Mouse (Mus musculus) limb, embryonic 12.5 days (tissue): ENCODE measurements around the gene Gadl1. TPM values are rescaled to one million over a fixed set of nuclear protein-coding genes. Genes with fewer than 3 reads are reported as not detected.
"Not testable (repeated sequence)": the region's sequence is repeated elsewhere in the genome, so short reads cannot be mapped to it uniquely, and the experiment has no call there.

Source experiments
- ATAC-seq: fragments of 200-750 bp; cut with Nextera tagmentation; 2 replicates; pipeline ENCODE4 v1.8.0; 2017; ENCODE audit warnings: low read depth, moderate TSS enrichment; ENCODE audit not compliant: insufficient number of reproducible peaks, insufficient read depth, low FRiP score, low TSS enrichment
- H3K27ac ChIP-seq: fragments of 300-500 bp; sonication (generic); 2 replicates; pipeline ENCODE4 v1.5.1; 2016; ENCODE audit warnings: mild to moderate bottlenecking, moderate library complexity
- H3K27me3 ChIP-seq: fragments of 300-500 bp; sonication (generic); 2 replicates; pipeline ENCODE4 v1.6.1; 2016; ENCODE audit warnings: mild to moderate bottlenecking, moderate library complexity
- H3K36me3 ChIP-seq: fragments of 300-500 bp; sonication (generic); 2 replicates; pipeline ENCODE4 v1.6.1; 2016; ENCODE audit warnings: mild to moderate bottlenecking, moderate library complexity
- H3K4me1 ChIP-seq: fragments of 300-500 bp; sonication (generic); replicated peaks from 2 replicates; pipeline ENCODE4 v1.6.1; 2016
- H3K4me2 ChIP-seq: fragments of 300-500 bp; sonication (generic); 2 replicates; pipeline ENCODE4 v1.6.1; 2016; ENCODE audit warnings: mild to moderate bottlenecking, moderate library complexity
- H3K4me3 ChIP-seq: fragments of 300-500 bp; sonication (generic); replicated peaks from 2 replicates; pipeline ENCODE4 v1.5.1; 2016; ENCODE audit warnings: mild to moderate bottlenecking
- H3K9ac ChIP-seq: fragments of 300-500 bp; sonication (generic); replicated peaks from 2 replicates; pipeline ENCODE4 v1.6.1; 2016; ENCODE audit warnings: mild to moderate bottlenecking, moderate library complexity
- H3K9me3 ChIP-seq: fragments of 300-500 bp; sonication (generic); 2 replicates; pipeline ENCODE4 v1.6.1; 2016; ENCODE audit warnings: mild to moderate bottlenecking, moderate library complexity
- WGBS: fragments of 180-500 bp; shearing (Covaris S2); methylation state at CpG from one replicate; pipeline ENCODE4 v1.1.7; 2016; 5-methylcytosine and 5-hydroxymethylcytosine counted together
- polyA plus RNA-seq: library from polyadenylated mRNA; unstranded; fragments of >200 nt; fragmentation: Nextera tagmentation; extraction: Ambion mirVana; gene quantifications from 2 replicates; pipeline ENCODE4 v1.2.1, GENCODE M21; 2016

The Gadl1 gene
- polyA plus RNA-seq, 1 experiment from 2014 or later, result 0.40 TPM

GRCm38 (mm10) chr9:116059156-116059555 lies 149.9 kb downstream of the Gadl1 start:
- Histone ChIP-seq H3K4me2 (no peak overlapping the region), H3K36me3 (no peaks in the 10 kb centered on the region), H3K9me3 (peaks cover 4% of the 10 kb centered on the region; the same call in 1 of the 2 replicates), H3K9ac (no peak overlapping the region), H3K27me3 (no peaks in the 10 kb centered on the region), H3K4me1 (no peaks in the 10 kb centered on the region), H3K4me3 (no peak overlapping the region), H3K27ac (no peak overlapping the region)
- 56% methylated on average over 4 of the region's 4 CpGs for WGBS
- no peak for ATAC-seq

- Histone ChIP-seq H3K36me3 (no peaks in the 10 kb centered on the region), H3K27me3 (no peaks in the 10 kb centered on the region), H3K4me1 (no peaks in the 10 kb centered on the region), H3K27ac (no peak overlapping the region), H3K9ac (no peak overlapping the region), H3K9me3 (peaks cover 4% of the 10 kb centered on the region; the same call in 1 of the 2 replicates), H3K4me3 (no peak overlapping the region), H3K4me2 (no peak overlapping the region)
- WGBS, result 16% methylated on average over 4 of the region's 4 CpGs
- no peak for ATAC-seq
Observed at GRCm38 (mm10) chr9:116060691-116061090, 151.4 kb downstream of the Gadl1 start.

- WGBS, result 89% methylated on average over 17 of the region's 17 CpGs
Observed at GRCm38 (mm10) chr9:116064774-116065173, 155.5 kb downstream of the Gadl1 start.

GRCm38 (mm10) chr9:116071561-116071960 lies 162.3 kb downstream of the Gadl1 start:
- not testable (repeated sequence) for H3K27me3 ChIP-seq
- WGBS, result 93% methylated on average over 1 of the region's 1 CpGs

More at GRCm38 (mm10) chr9:116064774-116065173, 155.5 kb downstream of the Gadl1 start:
- no peaks in the 10 kb centered on the region for H3K9me3 ChIP-seq
- no peak for ATAC-seq
- H3K9ac ChIP-seq, result no peak overlapping the region
- H3K4me1 ChIP-seq, result no peaks in the 10 kb centered on the region
- H3K4me2 ChIP-seq, result no peak overlapping the region
- H3K27me3 ChIP-seq, result no peaks in the 10 kb centered on the region
- no peak overlapping the region for H3K4me3 ChIP-seq
- no peaks in the 10 kb centered on the region for H3K36me3 ChIP-seq
- no peak overlapping the region for H3K27ac ChIP-seq

GRCm38 (mm10) chr9:116076163-116076562 lies 166.9 kb downstream of the Gadl1 start:
- no peak overlapping the region for H3K4me3 ChIP-seq
- H3K4me1 ChIP-seq, result peaks cover 1% of the 10 kb centered on the region
- H3K9me3 ChIP-seq, result no peaks in the 10 kb centered on the region
- H3K27ac ChIP-seq, result no peak overlapping the region
- ATAC-seq, result no peak
- no peaks in the 10 kb centered on the region for H3K36me3 ChIP-seq
- H3K9ac ChIP-seq, result no peak overlapping the region
- H3K27me3 ChIP-seq, result no peaks in the 10 kb centered on the region
- H3K4me2 ChIP-seq, result no peak overlapping the region
- 78% methylated on average over 4 of the region's 4 CpGs for WGBS

More at GRCm38 (mm10) chr9:116071561-116071960, 162.3 kb downstream of the Gadl1 start:
- H3K4me2 ChIP-seq, H3K36me3 ChIP-seq, H3K27ac ChIP-seq, H3K4me3 ChIP-seq, H3K9me3 ChIP-seq, H3K9ac ChIP-seq, ATAC-seq: not testable (repeated sequence)
- H3K4me1 ChIP-seq, result peaks cover 11% of the 10 kb centered on the region

- no peak overlapping the region for H3K9ac ChIP-seq
- H3K9me3 ChIP-seq, result no peaks in the 10 kb centered on the region
- no peak overlapping the region for H3K27ac ChIP-seq
- H3K4me1 ChIP-seq, result no peaks in the 10 kb centered on the region
- WGBS, result 55% methylated on average over 2 of the region's 2 CpGs
- no peak overlapping the region for H3K4me3 ChIP-seq
- no peak for ATAC-seq
- H3K4me2 ChIP-seq, result no peak overlapping the region
- no peaks in the 10 kb centered on the region for H3K36me3 ChIP-seq
- H3K27me3 ChIP-seq, result no peaks in the 10 kb centered on the region
Observed at GRCm38 (mm10) chr9:116076946-116077345, 167.7 kb downstream of the Gadl1 start.

GRCm38 (mm10) chr9:116077419-116077818 lies 168.2 kb downstream of the Gadl1 start:
- 90% methylated on average over 2 of the region's 2 CpGs for WGBS

GRCm38 (mm10) chr9:116081781-116082180 lies 172.5 kb downstream of the Gadl1 start:
- WGBS, result 89% methylated on average over 4 of the region's 4 CpGs

More at GRCm38 (mm10) chr9:116077419-116077818, 168.2 kb downstream of the Gadl1 start:
- Histone ChIP-seq H3K4me2 (no peak overlapping the region), H3K27ac (no peak overlapping the region), H3K4me3 (no peak overlapping the region), H3K9me3 (no peaks in the 10 kb centered on the region), H3K27me3 (no peaks in the 10 kb centered on the region), H3K4me1 (no peaks in the 10 kb centered on the region), H3K36me3 (no peaks in the 10 kb centered on the region), H3K9ac (no peak overlapping the region)
- no peak for ATAC-seq

GRCm38 (mm10) chr9:116083300-116083699 lies 174.0 kb downstream of the Gadl1 start:
- no peaks in the 10 kb centered on the region for H3K9me3 ChIP-seq
- peaks cover under 1% of the 10 kb centered on the region; the same call in 1 of the 2 replicates for H3K36me3 ChIP-seq
- no peak overlapping the region for H3K4me2 ChIP-seq
- no peak overlapping the region for H3K4me3 ChIP-seq
- H3K9ac ChIP-seq, result no peak overlapping the region
- WGBS, result 86% methylated on average over 5 of the region's 5 CpGs
- no peak for ATAC-seq
- no peaks in the 10 kb centered on the region for H3K4me1 ChIP-seq
- H3K27ac ChIP-seq, result no peak overlapping the region
- no peaks in the 10 kb centered on the region for H3K27me3 ChIP-seq

More at GRCm38 (mm10) chr9:116081781-116082180, 172.5 kb downstream of the Gadl1 start:
- Histone ChIP-seq H3K27ac (no peak overlapping the region), H3K27me3 (no peaks in the 10 kb centered on the region), H3K4me2 (no peak overlapping the region), H3K4me3 (no peak overlapping the region), H3K9me3 (no peaks in the 10 kb centered on the region), H3K4me1 (no peaks in the 10 kb centered on the region), H3K9ac (no peak overlapping the region), H3K36me3 (no peaks in the 10 kb centered on the region)
- no peak for ATAC-seq

GRCm38 (mm10) chr9:116083726-116084323 lies 174.6 kb downstream of the Gadl1 start:
- Histone ChIP-seq H3K27ac (no peak overlapping the region), H3K4me2 (no peak overlapping the region), H3K9me3 (no peaks in the 10 kb centered on the region), H3K27me3 (no peaks in the 10 kb centered on the region), H3K4me1 (no peaks in the 10 kb centered on the region), H3K36me3 (peaks cover 6% of the 10 kb centered on the region), H3K9ac (no peak overlapping the region), H3K4me3 (no peak overlapping the region)
- no peak for ATAC-seq
- 88% methylated on average over 8 of the region's 8 CpGs for WGBS

- H3K9me3 ChIP-seq, result no peaks in the 10 kb centered on the region
- H3K4me1 ChIP-seq, result no peaks in the 10 kb centered on the region
- H3K4me3 ChIP-seq, result no peak overlapping the region
- no peak overlapping the region for H3K27ac ChIP-seq
- H3K9ac ChIP-seq, result no peak overlapping the region
- ATAC-seq, result no peak
- H3K36me3 ChIP-seq, result peaks cover 9% of the 10 kb centered on the region
- 91% methylated on average over 12 of the region's 12 CpGs for WGBS
- H3K4me2 ChIP-seq, result no peak overlapping the region
- H3K27me3 ChIP-seq, result no peaks in the 10 kb centered on the region
Observed at GRCm38 (mm10) chr9:116084324-116084931, 175.2 kb downstream of the Gadl1 start.
